ENCODE assay signal across 7 mouse cellular contexts in genomic region chr5:66259756-66260448, GRCm38 (mm10). TPM values are rescaled to one million over a fixed set of nuclear protein-coding genes. Genes with fewer than 3 reads are reported as not detected.
DNase-seq lines count a peak whose midpoint lies in the region; ATAC-seq lines count a peak whose summit lies in the region.

TSS of gene Nsun7 (plus strand) at chr5:66259897.

- 0 out of 2 replicates have a peak, but pooled peaks cover 2% of the 10 kb centered on the region for H3K4me1 ChIP-seq in embryonic facial prominence, embryonic 13.5 days
- peaks cover 8% of the 10 kb centered on the region for H3K4me1 ChIP-seq in limb, embryonic 15.5 days
- peaks cover 7% of the 10 kb centered on the region for H3K4me1 ChIP-seq in midbrain, embryonic 16.5 days (ENCODE audit: control insufficient read depth, insufficient read depth, low read length)
- H3K4me1 ChIP-seq in stomach, embryonic 14.5 days (ENCODE audit: control insufficient read depth, insufficient read depth, low read length): no peaks in the 10 kb centered on the region

- ATAC-seq in embryonic facial prominence, embryonic 13.5 days (ENCODE audit: insufficient number of reproducible peaks, insufficient read depth, low FRiP score, low TSS enrichment, low read depth): peak; percentile 62; the same call in 1 of the 2 replicates
- ATAC-seq in limb, embryonic 15.5 days (ENCODE audit: insufficient number of reproducible peaks, low FRiP score, low TSS enrichment, low read depth): 0 out of 2 replicates have a peak, but pooled peaks have one; percentile 40
- ATAC-seq in midbrain, embryonic 16.5 days: peak; percentile 95
- ATAC-seq in stomach, embryonic 14.5 days (ENCODE audit: insufficient number of reproducible peaks, insufficient read depth, low FRiP score, low read depth): peak; percentile 67; the same call in 1 of the 2 replicates

- H3K36me3 ChIP-seq in embryonic facial prominence, embryonic 13.5 days: no peaks in the 10 kb centered on the region
- no peaks in the 10 kb centered on the region for H3K36me3 ChIP-seq in limb, embryonic 15.5 days
- no peaks in the 10 kb centered on the region for H3K36me3 ChIP-seq in midbrain, embryonic 16.5 days (ENCODE audit: control insufficient read depth, insufficient read depth, low read length)
- no peaks in the 10 kb centered on the region for H3K36me3 ChIP-seq in stomach, embryonic 14.5 days (ENCODE audit: control insufficient read depth, insufficient read depth, low read length)

- H3K9me3 ChIP-seq in embryonic facial prominence, embryonic 13.5 days: no peaks in the 10 kb centered on the region
- H3K9me3 ChIP-seq in limb, embryonic 15.5 days: no peaks in the 10 kb centered on the region
- no peaks in the 10 kb centered on the region for H3K9me3 ChIP-seq in midbrain, embryonic 16.5 days (replicated peaks; ENCODE audit: control insufficient read depth, low read length, poor library complexity, severe bottlenecking)
- no peaks in the 10 kb centered on the region for H3K9me3 ChIP-seq in stomach, embryonic 14.5 days (ENCODE audit: control insufficient read depth, low read depth, low read length)

- H3K27ac ChIP-seq in embryonic facial prominence, embryonic 13.5 days: no peak within 1 kb of the TSS
- no peak within 1 kb of the TSS for H3K27ac ChIP-seq in limb, embryonic 15.5 days
- peak within 1 kb of the TSS; percentile 60 for H3K27ac ChIP-seq in midbrain, embryonic 16.5 days (ENCODE audit: low read length)
- no peak within 1 kb of the TSS for H3K27ac ChIP-seq in stomach, embryonic 14.5 days (ENCODE audit: low read length)

- peak; percentile 88 to 93 for DNase-seq in adrenal gland, postnatal 36 days
- peak; percentile 65 to 77 for DNase-seq in heart, adult 9 months (ENCODE audit: low spot score in 2 of 2)
- peak; percentile 85 for DNase-seq in kidney, adult 9 months

- peak within 1 kb of the TSS; percentile 93 for H3K4me2 ChIP-seq in embryonic facial prominence, embryonic 13.5 days
- peak within 1 kb of the TSS; percentile 91 for H3K4me2 ChIP-seq in limb, embryonic 15.5 days
- peak within 1 kb of the TSS; percentile 86 for H3K4me2 ChIP-seq in midbrain, embryonic 16.5 days (ENCODE audit: low read length)
- peak within 1 kb of the TSS; percentile 88 for H3K4me2 ChIP-seq in stomach, embryonic 14.5 days (replicated peaks; ENCODE audit: low read depth, low read length)

- WGBS in embryonic facial prominence, embryonic 13.5 days: 1% methylated on average over 44 of the region's 44 CpGs
- WGBS in limb, embryonic 15.5 days: 1% methylated on average over 44 of the region's 44 CpGs
- 2% methylated on average over 42 of the region's 44 CpGs for WGBS in midbrain, embryonic 16.5 days
- WGBS in stomach, embryonic 14.5 days: under 1% methylated on average over 44 of the region's 44 CpGs

- H3K4me3 ChIP-seq in embryonic facial prominence, embryonic 13.5 days: peak within 1 kb of the TSS; percentile 63
- H3K4me3 ChIP-seq in limb, embryonic 15.5 days: peak within 1 kb of the TSS; percentile 59
- H3K4me3 ChIP-seq in midbrain, embryonic 16.5 days (ENCODE audit: low read depth, low read length): peak within 1 kb of the TSS; percentile 62
- H3K4me3 ChIP-seq in stomach, embryonic 14.5 days (ENCODE audit: low read depth, low read length): peak within 1 kb of the TSS; percentile 46

- H3K9ac ChIP-seq in embryonic facial prominence, embryonic 13.5 days: peak within 1 kb of the TSS; percentile 79
- peak within 1 kb of the TSS; percentile 54 for H3K9ac ChIP-seq in limb, embryonic 15.5 days
- H3K9ac ChIP-seq in midbrain, embryonic 16.5 days (ENCODE audit: low read depth, low read length): peak within 1 kb of the TSS; percentile 77
- peak within 1 kb of the TSS; percentile 37; the same call in 1 of the 2 replicates for H3K9ac ChIP-seq in stomach, embryonic 14.5 days (replicated peaks; ENCODE audit: low read depth, low read length)

- H3K27me3 ChIP-seq in embryonic facial prominence, embryonic 13.5 days: 0 out of 2 replicates have a peak, but pooled peaks cover 2% of the 10 kb centered on the region
- H3K27me3 ChIP-seq in limb, embryonic 15.5 days: no peaks in the 10 kb centered on the region
- no peaks in the 10 kb centered on the region for H3K27me3 ChIP-seq in midbrain, embryonic 16.5 days (ENCODE audit: control insufficient read depth, insufficient read depth, low read depth, low read length)
- no peaks in the 10 kb centered on the region for H3K27me3 ChIP-seq in stomach, embryonic 14.5 days (ENCODE audit: control insufficient read depth, insufficient read depth, low read length)

RNA-seq across cellular contexts. Expression of gene Nsun7, which starts in this region (rescaled TPM):
- total RNA-seq in adrenal gland, postnatal 36 days (2021): under 1 TPM; 0.49 to 0.56 TPM
- polyA plus RNA-seq in embryonic facial prominence, embryonic 13.5 days (2015; fragmentation: Nextera tagmentation; extraction: Ambion mirVana): 1.1 and 1.7 TPM in 2 replicates
- polyA plus RNA-seq in limb, embryonic 15.5 days (2015; fragmentation: Nextera tagmentation; extraction: Ambion mirVana): 0.53 and 0.65 TPM in 2 replicates
- 2.6 and 2.9 TPM in 2 replicates for polyA plus RNA-seq in midbrain, embryonic 16.5 days (2015; fragmentation: Nextera tagmentation; extraction: Ambion mirVana)
- 0.26 and 0.56 TPM in 2 replicates for polyA plus RNA-seq in stomach, embryonic 14.5 days (2014; fragmentation: Nextera tagmentation; extraction: Ambion mirVana)

Comparison
In these comparisons a context has a peak if more than half of its experiments do, and no peak if none do; other contexts are left out.
1. Peak in DNase-seq in adrenal gland, postnatal 36 days; RNA of the gene not detected or under 1 TPM.
2. Peak in ATAC-seq, H3K4me3 ChIP-seq, H3K9ac ChIP-seq and H3K4me2 ChIP-seq in limb, embryonic 15.5 days; RNA of the gene not detected or under 1 TPM.
3. Peak in ATAC-seq, H3K4me3 ChIP-seq, H3K9ac ChIP-seq and H3K4me2 ChIP-seq in stomach, embryonic 14.5 days; RNA of the gene not detected or under 1 TPM.
4. ATAC-seq: peak in every context shown above with its lines; median percentile 95 in midbrain, embryonic 16.5 days; 67 in stomach, embryonic 14.5 days; 62 in embryonic facial prominence, embryonic 13.5 days; 40 in limb, embryonic 15.5 days.